ENCODE assay signal across 15 mouse cellular contexts in the genomic region with DNA sequence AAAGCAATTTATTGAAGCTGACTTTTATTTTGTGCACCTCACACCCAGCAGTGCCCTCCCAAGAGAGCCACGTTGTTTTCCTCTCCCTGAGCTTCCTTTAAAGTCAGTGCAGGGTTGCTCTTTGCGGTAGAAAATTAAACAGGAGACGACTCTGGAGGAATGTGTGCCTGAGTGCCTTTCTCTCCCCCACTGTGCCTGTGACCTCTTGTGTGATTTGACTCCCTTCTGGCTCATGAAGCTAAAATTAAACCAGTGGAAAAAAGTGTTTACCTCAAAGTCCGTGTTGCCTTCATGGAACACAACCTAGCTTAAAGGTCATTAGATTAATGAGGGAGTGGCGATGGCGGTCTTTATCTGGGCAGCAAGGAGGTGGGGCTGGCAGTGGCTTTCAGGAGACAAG.
DNase-seq lines count a peak whose midpoint lies in the region; ATAC-seq and TF ChIP-seq lines count a peak whose summit lies in the region.
"Had no signal": no experiment of that assay in that cellular context is flagged by ENCODE, and none has a peak within 500 bp of the region (broad histone marks: within the 10 kb centered on the region; RNA-seq: fewer than 3 reads in every experiment).

No protein-coding gene starts in this region.

- no peak overlapping the region for H3K4me3 ChIP-seq in liver, adult 2 months (ENCODE audit: insufficient read depth, low read depth, low read length)
- no peak overlapping the region for H3K4me3 ChIP-seq in heart, embryonic 13.5 days
- no peak overlapping the region for H3K4me3 ChIP-seq in lung, adult 2 months (replicated peaks; ENCODE audit: extremely low read depth, low read depth, low read length)
- no peak overlapping the region for H3K4me3 ChIP-seq in neural tube, embryonic 15.5 days (replicated peaks)
- H3K4me3 ChIP-seq: erythroblast, embryonic 14.5 days had no signal

- H3K36me3 ChIP-seq in liver, adult 2 months (ENCODE audit: control insufficient read depth, insufficient read depth, low read length): no peaks in the 10 kb centered on the region
- H3K36me3 ChIP-seq in heart, embryonic 13.5 days: no peaks in the 10 kb centered on the region
- H3K36me3 ChIP-seq in neural tube, embryonic 15.5 days: no peaks in the 10 kb centered on the region

- no peak for TF ChIP-seq POLR2A in liver, adult 2 months (IDR thresholded peaks at IDR 0.05; ENCODE audit: extremely low read depth, insufficient read depth, low read length)
- no peak for TF ChIP-seq POLR2A in lung, adult 2 months (IDR thresholded peaks at IDR 0.05; ENCODE audit: borderline replicate concordance, extremely low read depth, low read depth, low read length)

- ATAC-seq in heart, embryonic 13.5 days (ENCODE audit: extremely low read depth, insufficient number of reproducible peaks, low FRiP score, low TSS enrichment): no peak
- ATAC-seq in neural tube, embryonic 15.5 days (ENCODE audit: low FRiP score): no peak
- ATAC-seq: CD4-positive, CD25-positive, alpha-beta regulatory T cell, adult 4 months had no signal

- no peaks in the 10 kb centered on the region for H3K4me1 ChIP-seq in liver, adult 2 months (ENCODE audit: control insufficient read depth, insufficient read depth, low read length)
- H3K4me1 ChIP-seq in heart, embryonic 13.5 days: peaks cover 10% of the 10 kb centered on the region; the same call in 1 of the 2 replicates
- H3K4me1 ChIP-seq in lung, adult 2 months (ENCODE audit: control insufficient read depth, insufficient read depth, low read length): no peaks in the 10 kb centered on the region
- 0 out of 2 replicates have a peak, but pooled peaks cover 4% of the 10 kb centered on the region for H3K4me1 ChIP-seq in neural tube, embryonic 15.5 days

- no peaks in the 10 kb centered on the region for H3K27me3 ChIP-seq in liver, adult 2 months (ENCODE audit: control insufficient read depth, insufficient read depth, low read length)
- no peaks in the 10 kb centered on the region for H3K27me3 ChIP-seq in heart, embryonic 13.5 days (replicated peaks)
- no peaks in the 10 kb centered on the region for H3K27me3 ChIP-seq in neural tube, embryonic 15.5 days (replicated peaks)

- peak; percentile 80 for DNase-seq in liver, adult 2 months (ENCODE audit: extremely low read depth, low read depth, low spot score)
- DNase-seq in liver: no peak
- peak; percentile 76 to 91 for DNase-seq in kidney, adult 8-10 months
- DNase-seq in lung, adult 2 months: no peak
- no peak for DNase-seq in urinary bladder, postnatal 10 days (ENCODE audit: low spot score)
- DNase-seq in B cell, adult 2 months: no peak
- DNase-seq: cerebellum, postnatal 25 days; gastrocnemius, postnatal 25 days; lung, embryonic 14.5 days; thymus, postnatal 14 days had no signal

- WGBS in liver, adult 2 months: 22% methylated on average over 6 of the region's 6 CpGs
- 11% methylated on average over 6 of the region's 6 CpGs for WGBS in heart, embryonic 13.5 days
- 31% methylated on average over 6 of the region's 6 CpGs for WGBS in lung, adult 2 months
- 40% methylated on average over 6 of the region's 6 CpGs for WGBS in neural tube, embryonic 15.5 days

- peak overlapping the region; percentile 46 for H3K4me2 ChIP-seq in heart, embryonic 13.5 days
- H3K4me2 ChIP-seq in neural tube, embryonic 15.5 days: no peak overlapping the region
- H3K4me2 ChIP-seq: lung, embryonic 14.5 days; midbrain, embryonic 11.5 days had no signal

- no peaks in the 10 kb centered on the region for H3K79me2 ChIP-seq in liver, adult 2 months (ENCODE audit: control insufficient read depth, insufficient read depth, low read length)

- H3K9ac ChIP-seq in liver, adult 2 months (ENCODE audit: low read depth, low read length): no peak overlapping the region
- no peak overlapping the region for H3K9ac ChIP-seq in heart, embryonic 13.5 days
- no peak overlapping the region for H3K9ac ChIP-seq in neural tube, embryonic 15.5 days (replicated peaks)
- H3K9ac ChIP-seq: lung, embryonic 14.5 days had no signal

- no peaks in the 10 kb centered on the region for H3K9me3 ChIP-seq in heart, embryonic 13.5 days
- no peaks in the 10 kb centered on the region for H3K9me3 ChIP-seq in neural tube, embryonic 15.5 days (replicated peaks)

- TF ChIP-seq CTCF in liver, adult 2 months (IDR thresholded peaks at IDR 0.05; ENCODE audit: low read depth, low read length): no peak
- TF ChIP-seq CTCF in lung, adult 2 months (IDR thresholded peaks at IDR 0.05; ENCODE audit: insufficient read depth, low read length): no peak

- no peak overlapping the region; the same call in 1 of the 2 replicates for H3K27ac ChIP-seq in liver, adult 2 months (replicated peaks; ENCODE audit: insufficient read depth, low read depth, low read length)
- H3K27ac ChIP-seq in heart, embryonic 13.5 days (replicated peaks): peak overlapping the region; percentile 70
- no peak overlapping the region for H3K27ac ChIP-seq in neural tube, embryonic 15.5 days (replicated peaks)

Comparison
In these comparisons a context has a peak if more than half of its experiments do, and no peak if none do; other contexts are left out.
1. DNase-seq: peak in liver, adult 2 months (single experiment) and kidney, adult 8-10 months (2 of 2); none in liver (single experiment), lung, adult 2 months (single experiment), urinary bladder, postnatal 10 days (single experiment) and B cell, adult 2 months (0 of 2).